ENCODE assay signal across 19 mouse cellular contexts in genomic region chr7:51503940-51504339, GRCm38 (mm10). TPM values are rescaled to one million over a fixed set of nuclear protein-coding genes. Genes with fewer than 3 reads are reported as not detected.
DNase-seq lines count a peak whose midpoint lies in the region; ATAC-seq and TF ChIP-seq lines count a peak whose summit lies in the region.
"Had no signal": no experiment of that assay in that cellular context is flagged by ENCODE, and none has a peak within 500 bp of the region (broad histone marks: within the 10 kb centered on the region; RNA-seq: fewer than 3 reads in every experiment).

No protein-coding gene starts in this region.

- TF ChIP-seq CTCF in stomach, postnatal 0 days (IDR thresholded peaks at IDR 0.05; ENCODE audit: low read depth) = no peak

- intact Hi-C loops in left cerebral cortex, postnatal 36 days (cut with DNase I) = no loop called here

- peak; percentile 11 for DNase-seq in neural tube, embryonic 11.5 days (ENCODE audit: low spot score)
- no peak for DNase-seq in neural tube, embryonic 10.5 days (ENCODE audit: extremely low spot score, low spot score)
- peak; percentile 11 to 39 for DNase-seq in kidney, postnatal 25 days
- no peak for DNase-seq in stomach, postnatal 0 days (ENCODE audit: low spot score)
- DNase-seq in liver = no peak
- no peak for DNase-seq in left cerebral cortex, postnatal 36 days (ENCODE audit: low spot score in 2 of 2)
- DNase-seq: cerebellum, adult 11 months; heart, postnatal 14 days; layer of hippocampus, adult 9-11 months; right cerebral cortex, adult 18-20 months had no signal

- no peak overlapping the region for H3K27ac ChIP-seq in neural tube, embryonic 11.5 days (ENCODE audit: low read depth, low read length)
- no peak overlapping the region for H3K27ac ChIP-seq in embryonic facial prominence, embryonic 13.5 days
- no peak overlapping the region for H3K27ac ChIP-seq in stomach, postnatal 0 days (replicated peaks)
- H3K27ac ChIP-seq in forebrain, embryonic 13.5 days = no peak overlapping the region
- H3K27ac ChIP-seq: forebrain, embryonic 10.5 days; liver, embryonic 15.5 days; neural tube, embryonic 15.5 days had no signal

- H3K9me3 ChIP-seq in neural tube, embryonic 11.5 days (ENCODE audit: control insufficient read depth, low read length) = no peaks in the 10 kb centered on the region
- H3K9me3 ChIP-seq in embryonic facial prominence, embryonic 13.5 days = no peaks in the 10 kb centered on the region
- H3K9me3 ChIP-seq in stomach, postnatal 0 days (ENCODE audit: control insufficient read depth, low read length) = no peaks in the 10 kb centered on the region
- H3K9me3 ChIP-seq in forebrain, embryonic 13.5 days (replicated peaks) = no peaks in the 10 kb centered on the region
- H3K9me3 ChIP-seq: forebrain, embryonic 10.5 days; liver, embryonic 15.5 days; neural tube, embryonic 15.5 days had no signal

- no peaks in the 10 kb centered on the region for H3K27me3 ChIP-seq in neural tube, embryonic 11.5 days (ENCODE audit: control insufficient read depth, insufficient read depth, low read length)
- H3K27me3 ChIP-seq in embryonic facial prominence, embryonic 13.5 days = no peaks in the 10 kb centered on the region
- H3K27me3 ChIP-seq in stomach, postnatal 0 days (ENCODE audit: control insufficient read depth, insufficient read depth, low read length) = no peaks in the 10 kb centered on the region
- H3K27me3 ChIP-seq in forebrain, embryonic 13.5 days = no peaks in the 10 kb centered on the region
- H3K27me3 ChIP-seq: liver, embryonic 15.5 days; neural tube, embryonic 15.5 days had no signal

- no peak overlapping the region for H3K4me2 ChIP-seq in neural tube, embryonic 11.5 days (ENCODE audit: low read depth)
- no peak overlapping the region for H3K4me2 ChIP-seq in embryonic facial prominence, embryonic 13.5 days
- H3K4me2 ChIP-seq in stomach, postnatal 0 days (replicated peaks; ENCODE audit: low read depth) = no peak overlapping the region
- H3K4me2 ChIP-seq in forebrain, embryonic 13.5 days = no peak overlapping the region
- H3K4me2 ChIP-seq: liver, embryonic 15.5 days; neural tube, embryonic 15.5 days had no signal

- H3K4me1 ChIP-seq in neural tube, embryonic 11.5 days (ENCODE audit: control insufficient read depth, insufficient read depth, low read length) = no peaks in the 10 kb centered on the region
- H3K4me1 ChIP-seq in embryonic facial prominence, embryonic 13.5 days = no peaks in the 10 kb centered on the region
- no peaks in the 10 kb centered on the region for H3K4me1 ChIP-seq in stomach, postnatal 0 days (replicated peaks; ENCODE audit: control insufficient read depth, insufficient read depth)
- H3K4me1 ChIP-seq in forebrain, embryonic 13.5 days = no peaks in the 10 kb centered on the region
- H3K4me1 ChIP-seq: liver, embryonic 15.5 days; neural tube, embryonic 15.5 days had no signal

- no peak for ATAC-seq in neural tube, embryonic 11.5 days (ENCODE audit: insufficient read depth, low FRiP score, low TSS enrichment)
- 0 out of 2 replicates have a peak, but pooled peaks have one; percentile 37 for ATAC-seq in embryonic facial prominence, embryonic 13.5 days (ENCODE audit: insufficient number of reproducible peaks, insufficient read depth, low FRiP score, low TSS enrichment, low read depth)
- ATAC-seq in stomach, postnatal 0 days (ENCODE audit: low FRiP score, low TSS enrichment) = 0 out of 2 replicates have a peak, but pooled peaks have one; percentile 21
- ATAC-seq in forebrain, embryonic 13.5 days = no peak
- ATAC-seq: activated CD4-positive, CD25-positive, alpha-beta regulatory T cell, adult 4 months; inflammation-experienced regulatory T-cells, adult 6 months; midbrain, embryonic 16.5 days had no signal

- no peak overlapping the region for H3K9ac ChIP-seq in neural tube, embryonic 11.5 days (ENCODE audit: low read length)
- no peak overlapping the region for H3K9ac ChIP-seq in embryonic facial prominence, embryonic 13.5 days
- H3K9ac ChIP-seq in stomach, postnatal 0 days (ENCODE audit: low read length) = no peak overlapping the region
- H3K9ac ChIP-seq in forebrain, embryonic 13.5 days = no peak overlapping the region
- H3K9ac ChIP-seq: liver, embryonic 15.5 days; neural tube, embryonic 15.5 days had no signal

- no peaks in the 10 kb centered on the region for H3K36me3 ChIP-seq in neural tube, embryonic 11.5 days (ENCODE audit: control insufficient read depth, insufficient read depth, low read length)
- no peaks in the 10 kb centered on the region for H3K36me3 ChIP-seq in embryonic facial prominence, embryonic 13.5 days
- no peaks in the 10 kb centered on the region for H3K36me3 ChIP-seq in stomach, postnatal 0 days (ENCODE audit: control insufficient read depth, insufficient read depth, low read length)
- no peaks in the 10 kb centered on the region for H3K36me3 ChIP-seq in forebrain, embryonic 13.5 days (ENCODE audit: poor library complexity, severe bottlenecking)
- H3K36me3 ChIP-seq: forebrain, embryonic 10.5 days; liver, embryonic 15.5 days; neural tube, embryonic 15.5 days had no signal

- WGBS in neural tube, embryonic 11.5 days = 60% methylated on average over 2 of the region's 2 CpGs
- WGBS in embryonic facial prominence, embryonic 13.5 days = 27% methylated on average over 2 of the region's 2 CpGs
- WGBS in stomach, postnatal 0 days = 25% methylated on average over 2 of the region's 2 CpGs
- 40% methylated on average over 2 of the region's 2 CpGs for WGBS in forebrain, embryonic 13.5 days

- H3K4me3 ChIP-seq in neural tube, embryonic 11.5 days (ENCODE audit: low read depth, low read length) = no peak overlapping the region
- no peak overlapping the region for H3K4me3 ChIP-seq in embryonic facial prominence, embryonic 13.5 days
- no peak overlapping the region for H3K4me3 ChIP-seq in stomach, postnatal 0 days (ENCODE audit: low read depth, low read length)
- H3K4me3 ChIP-seq in forebrain, embryonic 13.5 days = no peak overlapping the region
- H3K4me3 ChIP-seq: forebrain, embryonic 10.5 days; liver, embryonic 15.5 days; neural tube, embryonic 15.5 days had no signal

- TF ChIP-seq EP300 in stomach, postnatal 0 days (optimal IDR thresholded peaks at IDR 0.05) = no peak

RNA-seq across cellular contexts. Expression of gene Ano5, which starts 6.9 kb away (rescaled TPM):
- 0.42 and 0.66 TPM in 2 replicates for polyA plus RNA-seq in neural tube, embryonic 11.5 days (2014; fragmentation: Nextera tagmentation; extraction: Ambion mirVana)
- 0.20 and 0.45 TPM in 2 replicates for polyA plus RNA-seq in embryonic facial prominence, embryonic 13.5 days (2015; fragmentation: Nextera tagmentation; extraction: Ambion mirVana)
- polyA plus RNA-seq in stomach, postnatal 0 days (2015; fragmentation: Nextera tagmentation; extraction: Ambion mirVana) = 0.08 and 0.12 TPM in 2 replicates
- total RNA-seq in left cerebral cortex, postnatal 36 days (2021) = under 1 TPM; 0.49 to 0.68 TPM
- polyA plus RNA-seq in forebrain, embryonic 13.5 days (2015; fragmentation: Nextera tagmentation; extraction: Ambion mirVana) = 0.28 and 0.34 TPM in 2 replicates
- total RNA-seq: MEL had no signal
- polyA plus RNA-seq: activated CD4-positive, CD25-positive, alpha-beta regulatory T cell, adult 4 months; liver, embryonic 15.5 days had no signal

Comparison
In these comparisons a context has a peak if more than half of its experiments do, and no peak if none do; other contexts are left out.
1. DNase-seq: peak in neural tube, embryonic 11.5 days (single experiment) and kidney, postnatal 25 days (2 of 2); none in neural tube, embryonic 10.5 days (single experiment), stomach, postnatal 0 days (single experiment), liver (single experiment) and left cerebral cortex, postnatal 36 days (0 of 2).
2. ATAC-seq: peak in embryonic facial prominence, embryonic 13.5 days (single experiment) and stomach, postnatal 0 days (single experiment); none in neural tube, embryonic 11.5 days (single experiment) and forebrain, embryonic 13.5 days (single experiment).